Mouse (Mus musculus) left cerebral cortex, adult 8-10 months (tissue): ENCODE measurements around the gene Cyp4f13. TPM values are rescaled to one million over a fixed set of nuclear protein-coding genes. Genes with fewer than 3 reads are reported as not detected.

ENCODE experiments used
- DNase-seq, 2 experiments: peaks; one replicate each; pipeline ENCODE4 v3.0.0; 2022; ENCODE audit warnings: low spot score in 2 of 2
- total RNA-seq, 4 experiments: library from RNA; stranded (reverse); gene quantifications; 2 replicates each; pipeline ENCODE4 v1.2.4; 2022

Cyp4f13 gene
- total RNA-seq, 4 experiments from 2014 or later, result 20.5 to 22.6 (median 22.5) TPM

DNA sequence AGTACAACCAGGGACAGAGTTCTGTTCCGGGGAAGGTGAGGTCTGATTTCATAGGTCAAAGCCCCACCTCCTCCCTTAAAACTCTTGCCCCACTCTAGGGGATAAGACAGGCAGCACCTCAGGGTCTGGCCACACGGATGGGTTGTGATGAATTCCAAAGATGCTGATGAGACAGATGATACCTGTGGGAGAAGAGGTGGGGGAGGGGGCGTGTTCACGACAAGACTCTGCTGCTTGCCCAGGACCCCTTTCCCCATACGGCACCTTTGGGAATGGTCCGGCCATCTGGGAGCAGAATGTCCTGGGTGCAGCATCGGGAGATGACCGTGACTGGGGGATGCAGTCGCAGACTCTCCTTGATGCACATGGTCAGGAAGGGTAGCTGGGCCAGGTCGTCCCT is 41.0 kb downstream of the Cyp4f13 start:
- no peak for DNase-seq

DNA sequence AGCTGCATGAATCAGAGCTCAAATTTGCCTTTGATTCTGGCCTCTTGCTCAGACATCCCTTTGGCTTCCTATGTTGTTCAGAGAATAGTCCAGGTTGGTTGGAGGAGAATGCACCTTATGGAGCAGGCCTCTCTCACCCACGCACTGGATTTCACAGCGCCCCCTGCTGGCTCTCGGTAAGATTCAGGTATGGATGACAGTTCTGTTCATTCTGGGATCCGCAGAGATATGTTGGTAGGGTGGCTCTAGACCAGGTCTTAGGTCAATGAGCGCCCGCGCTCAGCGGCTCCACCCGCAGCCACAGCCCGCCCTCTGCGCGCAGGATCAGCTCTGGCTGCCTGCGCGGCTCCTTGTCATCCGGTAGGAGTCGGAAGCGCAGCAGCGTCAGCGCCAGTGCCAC is 42.0 kb downstream of the Cyp4f13 start:
- DNase-seq, result peak in 1 of 2 experiments; percentile 25

DNA sequence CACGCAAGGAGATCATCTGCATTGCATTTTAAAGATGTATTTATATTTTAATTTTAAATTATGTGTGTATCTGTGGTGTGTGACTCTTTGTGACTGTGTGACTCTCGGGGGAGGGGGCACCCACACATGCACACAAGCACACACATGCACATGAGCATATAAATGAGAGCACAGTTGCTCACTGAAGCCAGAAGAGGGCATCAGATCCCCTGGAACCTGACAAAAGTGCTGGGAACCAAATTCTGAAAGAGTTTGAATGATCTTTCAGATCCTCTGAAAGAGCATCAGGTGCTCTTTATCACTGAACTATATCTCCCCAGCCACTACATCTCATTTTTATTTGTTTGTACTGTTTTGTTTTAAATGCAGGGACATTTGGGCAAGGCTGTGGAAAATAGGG is 42.8 kb downstream of the Cyp4f13 start:
- DNase-seq, result no peak

GRCm38 (mm10) chr17:32901751-32902525 is 45.3 kb downstream of the Cyp4f13 start:
- DNase-seq, result no peak

- no peak for DNase-seq
Measured at GRCm38 (mm10) chr17:32895421-32895820, 51.8 kb downstream of the Cyp4f13 start.

GRCm38 (mm10) chr17:32893901-32894300 is 53.3 kb downstream of the Cyp4f13 start:
- no peak for DNase-seq

- DNase-seq, result peak; percentile 65 to 88
Measured at GRCm38 (mm10) chr17:32891239-32892180, 55.7 kb downstream of the Cyp4f13 start, which contains the start of gene Zfp870. Zfp870 (minus strand) TSS chr17:32891642.

DNA sequence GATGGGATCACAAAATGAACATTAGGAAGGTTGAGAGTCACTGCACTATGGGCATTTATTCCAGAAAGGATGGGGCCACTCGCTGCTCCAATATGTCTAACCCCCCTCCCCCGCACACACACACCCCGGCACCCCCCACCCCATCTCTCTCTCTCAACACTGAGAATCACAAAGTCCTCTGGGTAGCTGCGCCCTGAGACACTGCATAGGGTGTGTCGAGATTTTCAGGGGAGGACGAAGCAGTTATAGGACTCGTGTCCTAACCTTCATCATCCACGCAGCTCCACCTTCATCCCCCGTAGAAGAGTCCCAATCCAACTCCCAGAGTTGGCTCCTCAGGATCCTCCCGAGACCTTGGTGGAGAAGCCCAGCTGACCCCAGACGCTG is 56.4 kb downstream of the Cyp4f13 start:
- no peak for DNase-seq

GRCm38 (mm10) chr17:32889611-32890010 is 57.6 kb downstream of the Cyp4f13 start:
- no peak for DNase-seq

GRCm38 (mm10) chr17:32880320-32881218 is 66.6 kb downstream of the Cyp4f13 start:
- DNase-seq, result no peak

- no peak for DNase-seq
Measured at GRCm38 (mm10) chr17:32878773-32879172, 68.4 kb downstream of the Cyp4f13 start.

GRCm38 (mm10) chr17:32877471-32878171 is 69.6 kb downstream of the Cyp4f13 start:
- no peak for DNase-seq

Other genes starting within 250 kb of the Cyp4f13 start
- 10 to 100 TPM; 65.9 to 94.1 (median 79.6) TPM for gene Zfp871, start 159.1 kb downstream of the Cyp4f13 start, total RNA-seq
- gene Zfp811, start 137.5 kb downstream of the Cyp4f13 start, total RNA-seq, result 1 to 10 TPM; 3.5 to 6.6 (median 5.3) TPM
- gene Zfp799, start 117.1 kb downstream of the Cyp4f13 start, total RNA-seq, result 10 to 100 TPM; 25.7 to 30.9 (median 28.5) TPM
- gene Zfp870, start 55.8 kb downstream of the Cyp4f13 start, total RNA-seq, result 10 to 100 TPM; 10.1 to 13.6 (median 10.4) TPM
- gene Cyp4f14, start 30.1 kb downstream of the Cyp4f13 start, total RNA-seq, result 1 to 10 TPM; 4.5 to 7.7 (median 6.4) TPM
- 1 to 10 TPM; 4.8 to 7.0 (median 5.9) TPM for gene Zfp472, start 18.4 kb upstream of the Cyp4f13 start, total RNA-seq
- 10 to 100 TPM; 15.0 to 16.7 (median 15.9) TPM for gene Zfp952, start 45.7 kb upstream of the Cyp4f13 start, total RNA-seq
- gene Zfp763, start 86.0 kb upstream of the Cyp4f13 start, total RNA-seq, result 10 to 100 TPM; 18.8 to 22.3 (median 20.7) TPM
- under 1 TPM in 1 of 4 experiments, not detected in 3; 0.08 TPM for gene 4921501E09Rik, start 120.7 kb upstream of the Cyp4f13 start, total RNA-seq
- gene Zfp563, start 141.9 kb upstream of the Cyp4f13 start, total RNA-seq, result 10 to 100 TPM; 18.4 to 22.1 (median 19.7) TPM
- gene Morc2b, start 192.3 kb upstream of the Cyp4f13 start, total RNA-seq, result 1 to 10 TPM; 3.7 to 4.3 (median 4.0) TPM
- not detected for gene Olfr55, start 221.0 kb upstream of the Cyp4f13 start, total RNA-seq
- not detected for gene Olfr239, start 243.9 kb upstream of the Cyp4f13 start, total RNA-seq